Mouse (Mus musculus): ENCODE results near the gene Iqca. TPM values are rescaled to one million over a fixed set of nuclear protein-coding genes. Genes with fewer than 3 reads are reported as not detected.

Gene Iqca
- polyA plus RNA-seq, 1 experiment from 2014 or later: 0.24 TPM

DNA sequence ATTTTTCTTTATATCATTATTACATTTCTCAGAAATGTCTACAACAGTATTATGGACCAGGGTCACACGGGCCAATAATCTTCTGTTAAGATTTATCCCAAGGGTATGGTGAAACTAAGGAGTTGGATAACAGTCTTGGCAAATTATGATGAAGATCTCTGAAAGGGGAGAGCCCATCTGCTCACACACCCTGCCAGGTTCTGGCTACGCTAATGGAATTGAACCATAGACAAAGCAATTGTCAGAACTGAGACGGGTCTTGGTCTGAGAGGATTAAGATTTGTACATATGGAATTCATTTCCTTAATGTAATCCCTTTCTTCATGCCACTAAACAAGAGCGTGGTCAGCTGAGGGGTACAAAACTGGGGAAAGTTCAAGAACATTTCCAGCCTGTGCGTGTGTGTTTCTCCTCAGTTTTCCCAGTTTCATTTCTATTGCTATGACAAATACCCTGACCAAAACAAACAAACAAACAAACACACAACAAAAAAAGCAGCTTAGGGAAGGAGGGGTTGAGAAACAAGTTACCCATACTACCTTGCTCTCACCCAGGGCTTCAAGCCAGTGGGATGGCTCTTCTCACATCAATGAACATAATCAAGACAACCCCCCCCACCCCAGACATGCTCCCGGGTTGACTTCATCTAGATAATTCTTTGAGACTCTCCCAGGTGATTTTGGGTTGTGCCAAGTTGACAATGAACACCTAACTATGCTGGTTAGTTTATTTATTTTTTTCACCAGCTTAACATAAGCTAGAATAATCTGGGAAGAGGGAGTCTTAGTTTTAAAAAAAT lies 64.8 kb downstream of the Iqca start:
- Histone ChIP-seq H3K36me3 (no peaks in the 10 kb centered on the region), H3K9ac (no peak overlapping the region), H3K4me3 (replicated peaks) (no peak overlapping the region), H3K27ac (no peak overlapping the region), H3K4me2 (replicated peaks) (no peak overlapping the region), H3K4me1 (replicated peaks) (no peaks in the 10 kb centered on the region), H3K9me3 (no peaks in the 10 kb centered on the region), H3K27me3 (replicated peaks) (no peaks in the 10 kb centered on the region)
- 80% methylated on average over 6 of the region's 6 CpGs for WGBS
- no peak for ATAC-seq

DNA sequence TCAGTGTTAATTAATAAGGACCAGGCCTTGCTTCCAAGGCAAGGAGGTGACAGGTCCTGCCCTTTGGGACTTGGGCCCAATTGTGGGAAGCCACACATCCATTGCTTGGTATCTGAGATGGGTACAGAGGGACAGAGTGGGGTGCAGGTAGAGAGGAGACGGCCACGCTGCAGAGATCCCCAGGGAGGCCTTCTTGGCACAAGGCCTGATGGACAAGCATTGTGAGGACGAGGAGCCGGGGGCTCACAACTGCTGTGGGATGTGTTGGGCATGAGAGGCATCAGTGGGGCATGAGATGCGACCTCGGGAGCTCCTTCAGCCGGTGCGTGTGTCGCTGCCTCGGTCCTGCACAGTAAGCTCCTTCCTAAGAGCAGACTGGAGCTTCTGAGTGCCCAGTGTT lies 66.7 kb downstream of the Iqca start:
- Histone ChIP-seq H3K9ac (no peak overlapping the region), H3K36me3 (no peaks in the 10 kb centered on the region), H3K27me3 (replicated peaks) (no peaks in the 10 kb centered on the region), H3K27ac (no peak overlapping the region), H3K4me2 (replicated peaks) (no peak overlapping the region), H3K4me1 (replicated peaks) (no peaks in the 10 kb centered on the region), H3K4me3 (replicated peaks) (no peak overlapping the region), H3K9me3 (no peaks in the 10 kb centered on the region)
- ATAC-seq: no peak
- WGBS: 82% methylated on average over 10 of the region's 10 CpGs

DNA sequence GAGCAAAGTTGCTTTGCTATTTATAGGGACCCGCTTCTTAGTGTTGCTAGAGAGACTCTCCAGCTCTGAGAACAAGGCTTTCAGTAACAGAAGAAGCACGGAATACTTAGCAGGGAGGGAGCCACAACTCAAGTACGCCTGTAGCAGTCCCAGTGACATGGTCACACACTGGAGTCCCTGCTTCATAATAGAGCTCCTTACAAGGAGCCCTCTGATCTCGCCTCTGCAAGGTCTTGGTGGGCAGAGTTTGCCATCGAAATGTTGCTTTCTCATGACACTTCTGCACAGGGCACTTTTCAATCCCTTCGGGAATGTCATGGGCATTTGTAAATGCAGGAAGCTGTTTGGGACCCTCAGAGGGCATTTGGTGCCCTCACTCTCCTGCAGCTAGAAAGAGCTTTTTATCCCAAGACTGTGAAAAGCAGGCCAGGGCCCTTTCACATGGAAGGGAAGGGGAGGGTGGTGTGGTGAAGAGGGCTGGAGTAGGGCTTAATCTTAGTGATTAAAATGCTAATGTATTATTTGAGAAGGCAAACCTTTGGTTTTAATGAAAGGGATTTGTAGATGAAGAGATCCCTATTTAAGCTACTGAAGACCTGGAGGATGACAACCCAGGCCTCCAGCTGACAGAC lies 67.6 kb downstream of the Iqca start:
- no peak for ATAC-seq
- H3K4me1 ChIP-seq (replicated peaks): no peaks in the 10 kb centered on the region
- no peaks in the 10 kb centered on the region for H3K9me3 ChIP-seq
- H3K36me3 ChIP-seq: no peaks in the 10 kb centered on the region
- 71% methylated on average over 6 of the region's 6 CpGs for WGBS
- no peak overlapping the region for H3K27ac ChIP-seq
- no peaks in the 10 kb centered on the region for H3K27me3 ChIP-seq (replicated peaks)
- no peak overlapping the region for H3K9ac ChIP-seq
- no peak overlapping the region for H3K4me2 ChIP-seq (replicated peaks)
- H3K4me3 ChIP-seq (replicated peaks): no peak overlapping the region

DNA sequence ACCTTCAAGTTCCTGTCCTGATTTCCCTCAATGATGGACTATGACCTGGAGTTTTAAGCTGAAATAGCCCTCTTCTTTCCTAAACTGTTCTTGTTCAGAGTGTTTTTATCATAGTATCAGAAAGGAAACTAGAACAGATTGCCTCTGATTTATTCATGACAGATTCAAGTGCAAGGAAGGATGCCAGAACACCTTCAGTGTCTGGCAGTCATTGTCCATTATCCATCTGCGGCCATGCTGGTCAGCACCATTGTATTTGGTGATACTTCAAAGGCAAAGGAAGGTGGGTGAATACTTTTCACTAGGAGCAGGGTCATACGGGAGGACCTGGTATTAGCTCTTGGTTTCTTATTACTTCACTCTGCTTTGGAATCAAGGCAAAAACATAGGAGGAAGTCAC lies 76.9 kb downstream of the Iqca start:
- Histone ChIP-seq H3K9ac (no peak overlapping the region), H3K4me1 (replicated peaks) (no peaks in the 10 kb centered on the region)
- WGBS: 85% methylated on average over 2 of the region's 2 CpGs

DNA sequence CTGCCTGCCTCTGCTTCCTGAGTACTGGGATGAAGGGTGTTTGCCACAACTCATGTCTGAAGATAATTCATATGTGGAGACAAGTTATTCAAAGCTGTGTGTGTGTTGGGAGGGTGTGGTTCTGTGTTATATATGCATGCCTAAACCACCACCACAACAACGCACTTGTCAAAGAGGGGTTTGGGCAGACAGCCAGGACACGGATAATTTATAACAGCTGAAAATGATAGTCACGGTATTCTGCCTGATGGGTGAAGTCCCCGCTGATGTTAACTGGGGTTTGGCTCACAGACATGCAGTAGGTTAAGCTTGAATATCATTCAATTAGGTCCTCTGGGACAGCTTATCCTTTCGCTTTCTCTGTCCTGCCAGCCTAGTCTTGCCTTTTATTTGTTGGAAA lies 78.4 kb downstream of the Iqca start:
- Histone ChIP-seq H3K27me3 (replicated peaks) (no peaks in the 10 kb centered on the region), H3K36me3 (no peaks in the 10 kb centered on the region), H3K4me1 (replicated peaks) (no peaks in the 10 kb centered on the region), H3K9ac (no peak overlapping the region), H3K4me3 (replicated peaks) (no peak overlapping the region), H3K9me3 (no peaks in the 10 kb centered on the region), H3K4me2 (replicated peaks) (no peak overlapping the region), H3K27ac (no peak overlapping the region)
- no peak for ATAC-seq
- WGBS: 72% methylated on average over 5 of the region's 5 CpGs

More for the DNA sequence above, 76.9 kb downstream of the Iqca start:
- no peak overlapping the region for H3K4me3 ChIP-seq (replicated peaks)
- no peak overlapping the region for H3K27ac ChIP-seq
- no peak overlapping the region for H3K4me2 ChIP-seq (replicated peaks)
- no peaks in the 10 kb centered on the region for H3K27me3 ChIP-seq (replicated peaks)
- H3K36me3 ChIP-seq: no peaks in the 10 kb centered on the region
- no peaks in the 10 kb centered on the region for H3K9me3 ChIP-seq
- no peak for ATAC-seq

DNA sequence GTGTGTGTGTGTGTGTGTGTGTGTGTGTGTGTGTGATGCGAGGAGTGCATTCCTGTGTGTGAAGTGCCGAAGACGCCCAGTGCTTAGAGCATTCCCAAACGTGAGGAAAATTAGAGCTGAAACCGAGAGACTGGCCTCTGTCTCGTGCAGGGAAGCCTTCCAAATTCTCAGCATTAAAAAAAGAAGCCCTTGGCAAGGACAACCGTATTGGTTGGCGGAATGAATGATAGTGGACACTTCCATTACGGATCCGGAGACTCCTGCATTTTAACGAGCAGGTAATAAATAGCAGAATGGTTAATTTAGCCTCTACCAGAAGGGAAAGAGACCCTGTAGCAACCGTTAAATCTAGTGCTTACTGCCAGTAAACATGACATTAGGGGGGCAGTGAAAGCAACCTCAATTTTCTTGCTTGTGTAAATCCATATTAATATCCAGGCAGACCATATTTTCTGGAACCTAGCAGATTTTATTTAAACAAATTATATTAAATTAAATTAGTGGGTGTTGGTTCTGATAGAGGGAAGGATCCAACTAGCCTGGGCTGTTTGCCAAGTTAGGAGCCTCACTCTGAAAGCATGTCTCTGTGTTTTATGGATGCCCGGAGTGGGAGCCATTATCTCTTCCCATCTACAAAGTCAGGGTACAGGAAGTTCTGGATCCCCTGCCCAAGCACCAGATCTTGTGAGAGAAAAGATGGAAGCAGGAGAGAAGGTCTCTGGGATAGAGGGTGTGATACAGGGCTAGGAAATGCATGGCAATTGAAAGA lies 81.2 kb downstream of the Iqca start:
- Histone ChIP-seq H3K27me3 (replicated peaks) (no peaks in the 10 kb centered on the region), H3K4me3 (replicated peaks) (no peak overlapping the region), H3K4me1 (replicated peaks) (no peaks in the 10 kb centered on the region), H3K27ac (no peak overlapping the region), H3K4me2 (replicated peaks) (no peak overlapping the region), H3K9me3 (no peaks in the 10 kb centered on the region), H3K36me3 (no peaks in the 10 kb centered on the region), H3K9ac (no peak overlapping the region)
- 66% methylated on average over 13 of the region's 13 CpGs for WGBS
- ATAC-seq: no peak

DNA sequence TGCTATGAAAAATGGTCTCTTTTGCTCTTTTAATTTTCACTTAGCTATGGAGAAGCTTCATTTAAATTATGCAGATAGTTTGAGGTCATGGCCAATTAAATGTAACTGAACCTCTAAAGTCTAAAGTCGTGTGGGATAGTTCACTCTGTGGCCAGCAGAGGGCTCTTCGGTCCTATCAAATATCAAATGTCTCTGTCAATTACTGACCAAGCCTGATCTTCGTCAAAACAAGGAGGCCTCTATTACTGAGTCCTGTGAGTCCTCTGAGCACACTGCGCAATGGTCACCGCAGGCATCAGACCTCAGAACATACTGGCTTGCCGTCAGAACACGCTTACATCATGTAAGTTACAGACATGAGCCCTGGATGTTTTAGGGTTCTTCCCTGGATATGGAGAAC lies 92.6 kb downstream of the Iqca start:
- WGBS: 18% methylated on average over 7 of the region's 7 CpGs
- ATAC-seq: no peak
- Histone ChIP-seq H3K27ac (no peak overlapping the region), H3K9me3 (no peaks in the 10 kb centered on the region), H3K4me2 (replicated peaks) (no peak overlapping the region), H3K4me1 (replicated peaks) (no peaks in the 10 kb centered on the region), H3K4me3 (replicated peaks) (no peak overlapping the region), H3K9ac (no peak overlapping the region), H3K36me3 (no peaks in the 10 kb centered on the region), H3K27me3 (replicated peaks) (0 out of 2 replicates have a peak, but pooled peaks cover 3% of the 10 kb centered on the region)

DNA sequence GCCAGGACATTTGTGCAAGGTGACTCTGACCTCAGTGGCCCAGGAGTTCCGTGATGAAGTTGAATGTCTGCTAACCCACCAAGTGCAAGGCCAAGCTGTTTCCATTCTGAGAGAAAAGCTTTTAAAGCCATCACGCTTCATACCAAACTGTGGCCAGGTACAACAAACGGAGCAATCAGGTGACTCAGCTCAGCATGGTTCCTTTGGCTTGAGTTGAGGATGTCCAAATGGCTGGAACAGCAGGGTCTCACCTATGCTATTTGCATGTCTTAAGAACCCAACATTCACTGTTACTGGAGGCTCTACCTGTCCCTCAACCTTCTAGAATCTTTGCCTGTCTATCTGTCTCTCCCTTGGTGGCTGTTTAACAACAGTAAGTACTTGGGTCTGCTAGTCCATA lies 93.1 kb downstream of the Iqca start:
- H3K4me3 ChIP-seq (replicated peaks): no peak overlapping the region
- H3K4me2 ChIP-seq (replicated peaks): no peak overlapping the region
- no peak for ATAC-seq
- no peak overlapping the region for H3K27ac ChIP-seq
- no peak overlapping the region for H3K9ac ChIP-seq
- H3K27me3 ChIP-seq (replicated peaks): 0 out of 2 replicates have a peak, but pooled peaks cover 3% of the 10 kb centered on the region
- H3K4me1 ChIP-seq (replicated peaks): no peaks in the 10 kb centered on the region
- WGBS: 65% methylated on average over 3 of the region's 3 CpGs
- H3K9me3 ChIP-seq: no peaks in the 10 kb centered on the region
- H3K36me3 ChIP-seq: no peaks in the 10 kb centered on the region

DNA sequence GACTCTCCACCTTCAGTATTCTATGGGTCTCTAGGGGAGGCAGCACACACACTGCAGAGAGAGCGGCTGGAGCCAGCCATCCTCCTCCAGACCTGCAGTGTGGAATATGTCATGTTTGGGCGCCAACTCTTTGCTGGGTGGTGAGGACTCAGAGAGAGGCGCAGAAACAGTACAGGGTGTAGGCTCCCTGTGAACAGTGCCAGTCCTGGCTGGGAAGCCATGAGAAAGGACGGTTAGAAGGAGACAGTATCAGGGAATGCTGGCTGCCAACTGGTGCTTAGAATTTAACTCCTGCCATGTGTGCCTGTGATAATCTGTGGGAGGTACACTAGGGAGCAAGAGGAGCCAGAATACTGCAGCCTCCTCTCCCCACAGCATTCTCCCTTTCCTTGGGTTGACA lies 98.2 kb downstream of the Iqca start:
- Histone ChIP-seq H3K27ac (no peak overlapping the region), H3K36me3 (no peaks in the 10 kb centered on the region), H3K9ac (no peak overlapping the region), H3K4me1 (replicated peaks) (0 out of 2 replicates have a peak, but pooled peaks cover 6% of the 10 kb centered on the region), H3K4me2 (replicated peaks) (no peak overlapping the region), H3K9me3 (no peaks in the 10 kb centered on the region), H3K4me3 (replicated peaks) (no peak overlapping the region), H3K27me3 (replicated peaks) (no peaks in the 10 kb centered on the region)
- no peak for ATAC-seq
- 86% methylated on average over 4 of the region's 4 CpGs for WGBS

DNA sequence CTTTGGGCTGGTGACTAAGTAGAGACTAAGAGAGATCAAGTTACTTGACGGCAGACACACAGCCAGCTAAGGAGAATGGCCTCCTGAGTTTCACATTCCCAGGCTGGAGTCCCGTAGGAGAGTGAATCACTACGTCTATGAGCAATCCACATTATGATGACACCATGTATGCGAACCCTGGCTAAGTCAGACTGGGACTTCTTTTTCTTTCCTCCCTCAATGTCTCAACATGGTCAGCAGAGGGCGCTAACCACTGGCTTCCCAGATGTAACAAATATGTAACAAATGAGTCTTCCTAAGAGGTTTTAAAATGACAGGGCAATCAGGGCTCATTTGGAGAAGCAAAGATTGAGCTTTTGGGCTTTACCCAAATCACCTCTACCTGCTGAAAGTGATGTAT lies 101.9 kb downstream of the Iqca start:
- 0 out of 2 replicates have a peak, but pooled peaks cover 3% of the 10 kb centered on the region for H3K27me3 ChIP-seq (replicated peaks)
- no peak overlapping the region for H3K27ac ChIP-seq
- no peaks in the 10 kb centered on the region for H3K36me3 ChIP-seq
- 0 out of 2 replicates have a peak, but pooled peaks cover 6% of the 10 kb centered on the region for H3K4me1 ChIP-seq (replicated peaks)
- ATAC-seq: no peak
- 18% methylated on average over 5 of the region's 5 CpGs for WGBS
- H3K4me2 ChIP-seq (replicated peaks): no peak overlapping the region
- no peak overlapping the region for H3K9ac ChIP-seq
- H3K4me3 ChIP-seq (replicated peaks): no peak overlapping the region
- no peaks in the 10 kb centered on the region for H3K9me3 ChIP-seq

DNA sequence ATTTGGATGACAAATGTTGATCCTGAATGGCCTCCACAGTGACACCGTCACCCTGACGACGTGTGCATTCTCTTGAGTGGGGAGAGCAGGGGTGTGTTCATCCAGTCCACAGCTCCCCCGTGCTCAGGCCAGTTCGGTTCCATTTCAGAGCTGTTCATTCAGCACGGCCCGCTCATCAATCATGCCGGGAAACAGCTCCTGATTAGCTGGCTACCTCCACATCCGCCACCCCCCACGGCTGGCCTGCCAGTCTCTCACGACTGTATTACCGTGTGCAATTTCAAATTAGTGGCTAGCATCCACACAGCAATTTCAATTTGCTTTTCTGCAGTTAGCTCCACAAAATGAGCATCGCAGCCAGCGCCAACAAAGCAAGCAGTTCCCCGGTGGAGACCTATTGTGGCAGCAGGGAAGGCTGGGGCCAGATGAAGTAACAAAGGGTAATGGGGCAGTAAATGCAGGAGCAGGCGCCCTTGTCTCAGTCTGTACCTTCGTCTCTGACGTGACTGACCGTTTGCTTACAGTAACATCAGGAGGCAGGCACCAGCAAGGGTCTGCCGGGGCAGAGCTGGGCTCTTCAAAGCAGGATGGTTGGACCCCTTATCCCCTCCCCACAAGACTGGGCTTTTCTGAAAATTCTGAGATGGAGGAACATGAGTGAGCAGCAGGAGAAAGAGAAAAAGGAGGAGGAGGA lies 103.0 kb downstream of the Iqca start:
- 0 out of 2 replicates have a peak, but pooled peaks cover 3% of the 10 kb centered on the region for H3K27me3 ChIP-seq (replicated peaks)
- no peak overlapping the region for H3K4me3 ChIP-seq (replicated peaks)
- H3K9ac ChIP-seq: no peak overlapping the region
- H3K4me2 ChIP-seq (replicated peaks): no peak overlapping the region
- H3K27ac ChIP-seq: no peak overlapping the region
- no peak for ATAC-seq
- no peaks in the 10 kb centered on the region for H3K36me3 ChIP-seq
- WGBS: 38% methylated on average over 20 of the region's 20 CpGs
- H3K9me3 ChIP-seq: no peaks in the 10 kb centered on the region
- H3K4me1 ChIP-seq (replicated peaks): 0 out of 2 replicates have a peak, but pooled peaks cover 6% of the 10 kb centered on the region

DNA sequence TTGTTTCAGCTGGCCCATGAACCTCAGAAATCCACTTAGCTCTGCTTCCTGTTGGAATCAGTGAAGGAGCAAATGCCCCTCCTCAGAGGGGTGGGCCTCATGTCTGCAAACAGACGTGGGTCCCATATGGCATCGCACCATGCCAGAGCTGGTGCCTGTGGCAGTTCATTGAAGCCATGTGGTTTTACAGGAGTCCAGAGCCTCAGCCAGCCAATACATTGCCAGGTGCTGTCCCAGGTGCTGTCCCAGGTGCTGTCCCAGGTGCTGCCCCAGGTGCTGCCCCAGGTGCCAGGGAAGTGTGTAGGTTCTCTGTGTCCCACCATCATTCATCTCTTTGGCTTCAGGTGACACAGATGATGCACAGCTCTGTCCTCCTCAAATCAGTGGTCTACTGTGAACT lies 124.9 kb downstream of the Iqca start:
- no peak overlapping the region for H3K27ac ChIP-seq
- H3K9ac ChIP-seq: no peak overlapping the region
- H3K4me1 ChIP-seq (replicated peaks): no peaks in the 10 kb centered on the region
- no peak for ATAC-seq
- WGBS: 58% methylated on average over 2 of the region's 2 CpGs
- no peak overlapping the region for H3K4me3 ChIP-seq (replicated peaks)
- H3K27me3 ChIP-seq (replicated peaks): no peaks in the 10 kb centered on the region
- no peaks in the 10 kb centered on the region for H3K36me3 ChIP-seq
- H3K4me2 ChIP-seq (replicated peaks): no peak overlapping the region
- no peaks in the 10 kb centered on the region for H3K9me3 ChIP-seq
